Mouse (Mus musculus): ENCODE measurements around the gene Pgc. TPM values are rescaled to one million over a fixed set of nuclear protein-coding genes. Genes with fewer than 3 reads are reported as not detected.

Pgc gene
- total and polyA plus RNA-seq, 2 experiments from 2014 or later: 0.14 to 0.21 TPM

DNA sequence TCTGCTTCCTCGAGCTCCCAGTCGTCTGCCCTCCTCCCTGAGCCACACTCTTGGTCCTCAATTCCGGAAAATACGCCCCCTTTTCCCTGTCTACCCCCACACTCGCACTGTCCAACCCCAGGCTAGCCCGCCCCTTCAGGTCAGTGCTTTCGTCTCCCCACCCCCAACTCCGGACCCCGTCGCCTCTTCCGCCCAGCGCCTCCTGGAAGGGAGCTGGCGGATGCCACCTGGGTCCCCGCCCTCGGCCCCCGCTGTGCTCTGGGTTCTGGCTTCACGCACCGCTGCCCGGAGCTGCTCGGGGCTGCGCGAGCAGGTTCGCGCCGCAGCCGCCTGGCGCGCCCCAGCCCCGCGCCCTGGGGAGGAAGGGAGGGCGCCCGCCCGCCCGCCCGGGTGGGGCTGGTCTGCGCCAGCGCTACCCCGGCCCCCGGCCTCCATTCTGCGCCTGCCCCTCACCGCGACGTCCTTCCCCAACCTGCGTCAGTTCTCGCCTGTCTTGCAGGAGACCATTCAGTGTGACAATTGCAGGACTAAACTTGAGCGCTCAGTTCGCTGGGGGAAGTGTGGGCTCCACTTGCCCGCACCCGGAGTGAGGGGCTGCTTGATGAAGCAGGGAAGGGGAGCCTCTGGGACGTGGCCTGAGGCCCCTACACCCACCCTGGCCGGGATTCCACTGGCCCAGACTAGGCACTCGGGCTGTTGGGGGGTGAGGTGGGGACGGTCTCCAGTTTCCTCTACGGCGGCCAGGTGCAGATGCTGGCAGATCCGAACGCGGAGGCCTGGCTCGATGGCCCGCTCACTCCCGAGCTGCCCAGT lies 11.6 kb downstream of the Pgc start:
- peak overlapping the region; percentile 61 for H3K4me3 ChIP-seq (ENCODE audit: low read length)
- H3K27me3 ChIP-seq (ENCODE audit: insufficient read depth, low read length): no peaks in the 10 kb centered on the region
- peak; percentile 19 for DNase-seq (ENCODE audit: low spot score)
- 0 out of 2 replicates have a peak, but pooled peaks cover 5% of the 10 kb centered on the region for H3K4me1 ChIP-seq (ENCODE audit: insufficient read depth, low read length)
- H3K9ac ChIP-seq (replicated peaks; ENCODE audit: low read length): peak overlapping the region; percentile 53
- 2% methylated on average over 45 of the region's 61 CpGs for WGBS
- ATAC-seq: peak; percentile 46
- 0 out of 2 replicates have a peak, but pooled peaks have one; percentile 10 for TF ChIP-seq CTCF (IDR thresholded peaks at IDR 0.05; ENCODE audit: low read depth)
- no peaks in the 10 kb centered on the region for H3K36me3 ChIP-seq (ENCODE audit: insufficient read depth, low read length)
- peak overlapping the region; percentile 69; the same call in 1 of the 2 replicates for H3K27ac ChIP-seq
- peak overlapping the region; percentile 95 for H3K4me2 ChIP-seq (ENCODE audit: low read depth, low read length)
- H3K9me3 ChIP-seq (ENCODE audit: low read length): no peaks in the 10 kb centered on the region

- H3K27ac ChIP-seq: no peak overlapping the region
- H3K4me2 ChIP-seq (ENCODE audit: low read depth, low read length): peak overlapping the region; percentile 95
- ATAC-seq: no peak
These were observed 12.5 kb downstream of the Pgc start for GRCm38 (mm10) chr17:47738879-47739798.

DNA sequence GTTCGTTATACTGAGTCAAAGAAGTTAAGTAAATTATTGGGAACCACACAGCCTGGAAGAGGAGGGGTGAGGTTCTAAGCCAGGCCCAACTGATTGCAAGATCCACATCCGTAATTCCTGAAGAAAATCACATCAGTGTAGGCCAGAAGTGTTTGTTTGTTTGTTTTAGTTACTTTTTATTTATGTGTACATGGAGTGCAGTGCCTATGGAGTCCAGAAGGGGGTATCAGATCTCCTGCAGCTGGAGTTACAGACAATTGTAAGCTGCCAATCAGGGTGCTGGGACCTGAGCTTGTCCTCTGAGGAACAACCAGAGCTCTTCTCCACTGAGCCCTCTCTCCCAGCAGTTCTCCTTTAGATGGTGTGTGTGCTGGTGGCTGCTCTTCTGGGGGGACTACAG lies 13.5 kb downstream of the Pgc start:
- no peak for TF ChIP-seq CTCF (IDR thresholded peaks at IDR 0.05; ENCODE audit: low read depth)
- Histone ChIP-seq H3K27ac (no peak overlapping the region), H3K9ac (replicated peaks; ENCODE audit: low read length) (no peak overlapping the region), H3K4me2 (ENCODE audit: low read depth, low read length) (no peak overlapping the region), H3K4me3 (ENCODE audit: low read length) (no peak overlapping the region), H3K36me3 (ENCODE audit: insufficient read depth, low read length) (no peaks in the 10 kb centered on the region), H3K9me3 (ENCODE audit: low read length) (no peaks in the 10 kb centered on the region), H3K27me3 (ENCODE audit: insufficient read depth, low read length) (no peaks in the 10 kb centered on the region), H3K4me1 (ENCODE audit: insufficient read depth, low read length) (0 out of 2 replicates have a peak, but pooled peaks cover 5% of the 10 kb centered on the region)
- no peak for ATAC-seq
- WGBS: 63% methylated on average over 2 of the region's 2 CpGs
- no peak for DNase-seq (ENCODE audit: low spot score)

More at GRCm38 (mm10) chr17:47738879-47739798, 12.5 kb downstream of the Pgc start:
- WGBS: 13% methylated on average over 20 of the region's 20 CpGs
- DNase-seq (ENCODE audit: low spot score): no peak
- Histone ChIP-seq H3K4me3 (ENCODE audit: low read length) (peak overlapping the region; percentile 61; the same call in 1 of the 2 replicates), H3K9me3 (ENCODE audit: low read length) (no peaks in the 10 kb centered on the region), H3K36me3 (ENCODE audit: insufficient read depth, low read length) (no peaks in the 10 kb centered on the region), H3K4me1 (ENCODE audit: insufficient read depth, low read length) (0 out of 2 replicates have a peak, but pooled peaks cover 5% of the 10 kb centered on the region), H3K27me3 (ENCODE audit: insufficient read depth, low read length) (no peaks in the 10 kb centered on the region), H3K9ac (replicated peaks; ENCODE audit: low read length) (no peak overlapping the region; the same call in 1 of the 2 replicates)
- TF ChIP-seq CTCF (IDR thresholded peaks at IDR 0.05; ENCODE audit: low read depth): no peak

GRCm38 (mm10) chr17:47742991-47743734 lies 16.5 kb downstream of the Pgc start:
- WGBS: 50% methylated on average over 16 of the region's 16 CpGs
- no peaks in the 10 kb centered on the region for H3K36me3 ChIP-seq (ENCODE audit: insufficient read depth, low read length)

GRCm38 (mm10) chr17:47744086-47744485 lies 17.4 kb downstream of the Pgc start:
- Histone ChIP-seq H3K4me3 (ENCODE audit: low read length) (no peak overlapping the region), H3K27me3 (ENCODE audit: insufficient read depth, low read length) (no peaks in the 10 kb centered on the region), H3K36me3 (ENCODE audit: insufficient read depth, low read length) (no peaks in the 10 kb centered on the region), H3K4me2 (ENCODE audit: low read depth, low read length) (no peak overlapping the region), H3K9ac (replicated peaks; ENCODE audit: low read length) (no peak overlapping the region), H3K4me1 (ENCODE audit: insufficient read depth, low read length) (no peaks in the 10 kb centered on the region), H3K27ac (no peak overlapping the region), H3K9me3 (ENCODE audit: low read length) (no peaks in the 10 kb centered on the region)
- TF ChIP-seq CTCF (IDR thresholded peaks at IDR 0.05; ENCODE audit: low read depth): no peak
- ATAC-seq: no peak
- no peak for DNase-seq (ENCODE audit: low spot score)
- 93% methylated on average over 14 of the region's 14 CpGs for WGBS

More at GRCm38 (mm10) chr17:47742991-47743734, 16.5 kb downstream of the Pgc start:
- DNase-seq (ENCODE audit: low spot score): no peak
- Histone ChIP-seq H3K4me1 (ENCODE audit: insufficient read depth, low read length) (no peaks in the 10 kb centered on the region), H3K9me3 (ENCODE audit: low read length) (no peaks in the 10 kb centered on the region), H3K27ac (no peak overlapping the region), H3K4me3 (ENCODE audit: low read length) (no peak overlapping the region), H3K9ac (replicated peaks; ENCODE audit: low read length) (no peak overlapping the region), H3K27me3 (ENCODE audit: insufficient read depth, low read length) (no peaks in the 10 kb centered on the region), H3K4me2 (ENCODE audit: low read depth, low read length) (no peak overlapping the region)
- ATAC-seq: no peak
- peak; percentile 45 for TF ChIP-seq CTCF (IDR thresholded peaks at IDR 0.05; ENCODE audit: low read depth)
